Mouse (Mus musculus) adrenal gland (tissue): ENCODE measurements around the gene Crb2.

Source experiments
- intact Hi-C: fragments of 180-260 bp; cut with DNase I; formaldehyde crosslinking; loops from one replicate; pipeline ENCODE4 v1.15.1; 2025

Crb2 gene

DNA sequence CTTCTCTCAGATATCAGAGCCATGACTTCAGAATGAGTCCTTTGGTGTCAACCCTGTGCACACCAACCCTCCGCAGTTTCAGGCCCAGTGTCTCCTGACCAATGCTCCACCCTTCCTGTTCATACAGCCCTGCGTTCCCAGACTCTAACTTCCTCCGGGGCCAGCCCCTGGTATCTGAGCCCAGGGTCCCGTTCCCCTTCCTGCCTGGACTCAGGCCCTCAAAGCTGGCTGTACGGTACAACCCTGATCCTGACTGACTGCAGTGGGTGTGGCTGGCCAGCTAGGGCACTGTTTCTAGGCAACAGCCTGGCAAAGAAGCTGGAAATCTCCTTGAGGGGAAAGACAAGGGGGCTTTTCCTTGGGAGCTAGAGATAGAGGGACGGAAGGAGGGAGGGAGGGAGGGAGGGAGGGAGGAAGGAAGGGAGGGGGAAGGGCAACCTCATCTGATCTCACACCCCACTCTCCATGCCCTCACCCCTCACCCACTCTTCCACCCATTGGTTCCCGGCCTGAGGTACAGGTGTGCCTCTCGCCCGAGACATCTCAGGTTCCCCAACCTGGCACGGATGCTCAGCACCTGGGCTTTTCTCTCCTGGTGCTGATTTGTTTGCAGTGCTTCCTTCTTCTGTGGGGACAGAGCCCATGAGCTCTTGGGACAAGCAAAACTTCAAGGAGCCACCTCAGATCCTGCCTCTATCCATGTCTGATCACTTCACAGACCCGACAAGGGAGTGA, 9.9 kb upstream of the Crb2 start:
- intact Hi-C loops = no loop called here

DNA sequence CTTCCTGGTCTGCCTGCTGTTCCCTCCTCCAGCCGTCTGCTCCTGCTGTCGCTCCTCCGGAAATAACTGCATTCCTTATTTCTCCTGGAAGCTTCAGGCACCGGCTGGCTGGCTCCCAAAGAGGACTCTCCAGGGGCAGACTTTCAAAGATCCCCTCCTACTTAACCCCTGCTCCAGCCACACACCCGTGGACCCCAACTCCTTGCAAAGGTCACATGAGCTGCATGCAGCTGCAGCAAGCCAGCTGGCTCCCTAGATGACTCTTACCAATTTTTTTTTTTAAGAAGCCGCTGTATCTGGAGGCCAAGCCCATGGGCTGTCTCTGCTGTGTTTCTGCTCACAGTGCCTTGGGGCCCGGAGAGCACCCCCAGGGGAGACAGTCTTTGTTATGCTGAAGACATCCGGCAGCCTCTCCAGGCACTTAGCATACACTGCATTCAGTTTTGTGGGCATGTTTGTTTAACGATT, 8.9 kb upstream of the Crb2 start:
- intact Hi-C loops = no loop called here

DNA sequence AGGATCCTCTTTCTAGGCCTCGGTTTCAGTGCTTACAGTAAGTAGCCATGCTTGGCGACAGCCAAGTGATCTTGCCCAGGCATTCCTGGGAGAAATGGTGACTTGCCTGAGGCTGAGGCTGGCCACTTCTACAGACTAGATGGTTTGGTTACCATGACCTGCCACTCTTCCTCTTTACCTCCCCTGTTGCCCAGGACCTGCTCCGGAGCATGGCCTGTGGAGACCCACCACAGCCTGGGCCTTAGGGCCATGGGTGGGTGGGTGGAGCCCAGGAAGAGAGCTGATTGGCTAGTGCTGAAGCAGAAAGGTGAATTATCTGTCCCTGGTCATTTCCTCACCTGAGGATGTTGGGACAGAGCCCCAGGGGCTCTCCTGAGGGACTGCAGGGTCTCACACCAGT, 8.3 kb upstream of the Crb2 start:
- intact Hi-C loops = no loop called here

DNA sequence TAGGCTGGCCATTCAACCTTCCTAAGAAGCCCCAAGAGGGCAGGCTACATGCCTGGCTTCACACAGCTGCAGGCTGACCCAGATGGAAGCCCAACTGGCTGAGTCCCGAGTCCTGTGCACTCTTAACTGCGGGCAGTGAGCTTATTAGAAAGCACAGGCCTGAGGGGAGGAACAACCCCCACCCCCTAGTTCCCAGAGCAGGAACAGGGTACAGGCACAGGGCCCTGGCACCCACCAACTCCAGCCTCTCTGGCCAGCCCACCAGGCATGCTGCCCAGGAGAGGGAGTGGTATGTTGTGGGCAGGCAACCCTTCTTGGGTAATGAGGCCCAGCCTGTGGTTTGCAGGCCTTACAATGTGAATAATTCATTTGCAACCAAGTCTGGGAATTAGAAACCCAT, 7.1 kb upstream of the Crb2 start:
- intact Hi-C loops = no loop called here

DNA sequence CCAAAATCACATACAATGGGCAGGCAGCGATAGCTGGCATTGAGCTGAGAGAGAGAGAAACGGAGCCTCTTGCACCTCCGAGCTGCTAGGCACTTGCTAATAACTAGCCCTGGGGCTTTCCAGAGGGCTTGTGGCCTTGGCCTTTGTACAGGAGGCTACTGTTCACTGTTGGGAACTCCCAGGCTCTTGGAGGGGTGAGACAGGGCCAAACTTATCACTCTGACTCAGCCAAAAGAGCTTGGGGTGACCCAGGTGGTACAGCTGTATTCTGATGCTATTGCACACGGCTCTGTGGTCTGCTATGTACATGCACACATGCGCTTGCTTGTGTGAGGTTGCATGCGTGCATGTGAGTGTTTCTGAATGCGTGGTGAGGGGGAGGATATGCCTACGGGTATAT, 6.3 kb upstream of the Crb2 start:
- intact Hi-C loops = loop anchor here (10.0 kb wide), 1 partner anchor 205 kb away; no protein-coding TSS in a partner anchor

DNA sequence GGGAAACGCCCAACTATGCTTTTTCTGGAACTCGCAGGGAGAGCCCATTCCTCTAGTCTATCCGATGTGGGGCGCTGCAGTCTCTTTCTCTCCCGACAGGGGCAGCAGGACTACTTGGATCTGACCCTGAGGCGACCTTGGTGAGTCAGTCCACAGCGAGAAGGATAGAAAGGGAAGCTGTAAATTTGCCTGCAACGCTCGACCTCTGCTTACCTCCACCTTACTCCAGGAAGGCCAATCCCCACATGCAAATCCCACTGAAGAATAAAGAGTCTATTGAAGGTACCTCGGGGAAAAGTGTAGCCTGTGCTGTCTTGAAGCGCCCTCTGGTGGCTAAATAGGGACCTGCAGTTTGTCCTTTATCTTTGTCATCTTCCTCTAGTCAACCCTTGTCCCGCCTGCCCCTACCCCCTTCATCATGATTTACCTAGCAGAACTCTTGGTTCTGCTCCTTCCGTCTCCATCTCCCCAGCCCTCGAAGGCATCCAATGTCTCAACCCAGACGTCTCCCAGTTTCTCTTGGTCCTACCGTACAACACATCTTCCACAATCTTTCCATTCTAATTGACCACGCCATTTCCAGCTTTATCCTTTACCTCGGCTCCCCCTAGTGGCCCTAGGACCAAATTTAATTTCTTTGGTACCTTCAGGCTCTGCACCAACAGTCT, 4.3 kb upstream of the Crb2 start:
- intact Hi-C loops = loop anchor here (10.0 kb wide), 1 partner anchor 207 kb away; no protein-coding TSS in a partner anchor

DNA sequence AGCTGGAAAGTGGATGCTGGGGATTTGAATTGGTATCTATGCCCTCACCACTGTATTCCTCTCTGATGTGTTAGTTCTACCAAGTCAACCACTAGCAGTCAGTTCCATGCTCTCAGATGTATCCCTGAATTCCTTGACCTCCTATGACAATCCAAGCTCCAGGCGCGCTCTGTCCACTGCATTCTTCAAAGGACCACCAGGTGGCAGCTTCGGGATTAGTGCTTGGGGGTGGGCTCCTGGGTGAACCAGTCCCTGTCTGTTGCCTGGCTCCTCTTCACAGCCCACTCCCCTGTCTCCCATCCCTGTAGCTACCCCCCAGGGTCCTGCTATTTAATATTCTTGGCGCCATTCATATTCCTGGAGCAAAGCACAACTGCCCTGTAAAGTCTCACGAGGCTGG, 1.5 kb upstream of the Crb2 start:
- intact Hi-C loops = loop anchor here (2.0 to 10.0 kb wide), 2 partner anchors 28 to 210 kb away; no protein-coding TSS in a partner anchor

DNA sequence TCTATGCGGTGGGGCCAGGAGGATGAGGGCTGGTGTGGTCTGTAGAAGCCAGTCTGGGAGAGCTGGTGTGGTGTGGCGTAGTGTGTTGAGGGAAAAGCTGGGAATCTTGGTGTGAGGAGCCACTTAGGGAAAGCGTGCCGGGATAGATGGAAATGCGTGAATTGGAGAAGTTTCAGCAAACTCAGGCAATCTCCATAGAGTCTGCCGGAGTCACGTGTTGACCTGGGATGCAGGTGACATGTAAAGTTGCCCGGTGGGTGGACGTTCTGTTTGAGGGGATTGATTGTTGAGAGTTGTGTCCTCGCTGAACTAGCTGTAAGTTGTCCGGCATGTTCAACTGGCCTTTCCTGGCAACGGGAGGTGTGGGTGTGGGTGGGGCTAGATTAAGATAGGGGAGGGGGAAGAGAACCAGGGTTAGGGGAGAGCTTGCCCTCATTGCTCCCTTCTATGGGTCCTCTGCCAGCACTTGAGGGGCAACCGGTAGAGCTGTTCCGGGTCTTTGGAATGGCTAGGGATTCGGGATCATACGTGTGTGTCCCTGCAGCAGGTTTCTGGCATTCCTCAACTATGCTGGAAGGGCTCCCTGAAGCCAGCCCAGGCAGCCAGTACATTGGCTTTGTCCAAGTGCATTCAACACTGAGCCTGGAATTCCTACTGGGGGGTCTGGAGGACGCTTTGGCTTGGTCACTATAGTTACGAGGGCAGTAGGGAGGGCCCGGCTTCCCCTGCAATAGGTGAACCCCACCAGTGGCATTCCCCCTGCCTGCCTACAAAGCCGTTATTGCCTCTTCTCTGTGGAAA, 762 bp downstream of the Crb2 start:
- intact Hi-C loops = loop anchor here (10.0 kb wide), 1 partner anchor 212 kb away; no protein-coding TSS in a partner anchor

DNA sequence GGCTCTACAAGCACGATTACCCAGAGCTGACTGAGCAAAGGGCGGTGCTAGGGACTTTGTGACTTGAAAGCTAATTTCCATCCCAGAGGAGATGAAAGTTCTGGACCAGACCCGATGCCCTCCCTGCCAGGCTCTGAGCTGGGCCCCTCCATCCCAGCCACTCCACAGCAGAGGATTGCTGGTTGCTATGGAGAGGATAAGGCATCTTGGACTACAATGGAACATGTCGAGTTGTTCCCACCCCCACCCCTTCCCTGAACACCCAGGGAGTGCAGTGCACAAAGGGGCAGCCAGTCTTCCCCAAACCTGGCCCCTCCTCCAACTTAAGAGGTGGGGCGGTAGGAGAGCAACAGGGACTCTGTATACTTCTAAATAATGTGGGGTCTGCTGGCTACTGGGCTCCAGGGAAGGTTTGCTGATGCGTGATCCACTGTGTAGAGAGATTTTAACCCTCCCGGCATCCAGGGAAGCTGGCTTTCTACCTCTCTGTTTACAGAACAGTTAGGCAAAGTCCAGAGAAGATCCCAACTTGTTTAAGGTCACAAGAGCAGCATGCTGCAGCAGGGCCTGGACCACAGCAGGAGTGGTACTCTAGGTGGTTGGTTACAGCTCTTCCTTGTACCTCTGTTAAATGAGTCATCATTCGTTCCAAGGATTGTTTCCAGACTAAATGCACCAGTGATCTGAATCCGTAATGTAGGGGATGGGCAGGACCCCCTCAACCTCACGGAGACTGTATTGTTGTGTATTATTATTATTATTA, 2.1 kb downstream of the Crb2 start:
- intact Hi-C loops = loop anchor here (10.0 kb wide), 1 partner anchor 213 kb away; no protein-coding TSS in a partner anchor

DNA sequence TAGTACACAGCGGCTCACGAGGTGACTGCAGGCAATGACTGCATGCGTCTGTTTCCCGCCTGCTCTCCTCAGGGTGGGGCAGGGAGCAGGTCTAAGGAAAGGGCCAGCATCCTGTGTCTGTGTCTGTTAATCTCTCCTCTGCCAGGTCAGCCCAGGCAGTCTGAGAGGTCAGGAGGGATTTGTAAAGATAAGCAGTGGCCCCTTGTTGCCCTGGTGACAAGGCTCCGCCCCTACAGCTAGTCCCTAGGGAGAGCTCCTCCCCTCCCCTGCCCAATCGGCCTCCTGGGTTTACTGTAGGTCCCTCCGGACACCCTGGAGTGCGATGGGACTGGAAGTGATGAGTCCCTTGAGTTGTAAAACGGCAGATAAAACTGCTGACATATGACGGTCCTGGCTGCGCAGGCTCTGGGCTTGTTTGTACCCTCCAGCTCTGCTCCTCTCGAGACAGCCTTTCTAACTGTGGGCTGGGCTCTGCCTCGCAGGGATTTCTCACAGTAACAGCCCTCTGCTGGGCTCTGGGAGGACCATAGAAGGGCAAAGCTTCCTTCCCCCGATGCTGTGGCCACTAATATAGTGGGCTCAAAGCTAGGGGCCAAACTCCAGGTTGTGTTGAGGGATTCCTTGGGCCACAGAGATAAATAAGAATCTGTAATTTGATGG, 4.4 kb downstream of the Crb2 start:
- intact Hi-C loops = no loop called here

DNA sequence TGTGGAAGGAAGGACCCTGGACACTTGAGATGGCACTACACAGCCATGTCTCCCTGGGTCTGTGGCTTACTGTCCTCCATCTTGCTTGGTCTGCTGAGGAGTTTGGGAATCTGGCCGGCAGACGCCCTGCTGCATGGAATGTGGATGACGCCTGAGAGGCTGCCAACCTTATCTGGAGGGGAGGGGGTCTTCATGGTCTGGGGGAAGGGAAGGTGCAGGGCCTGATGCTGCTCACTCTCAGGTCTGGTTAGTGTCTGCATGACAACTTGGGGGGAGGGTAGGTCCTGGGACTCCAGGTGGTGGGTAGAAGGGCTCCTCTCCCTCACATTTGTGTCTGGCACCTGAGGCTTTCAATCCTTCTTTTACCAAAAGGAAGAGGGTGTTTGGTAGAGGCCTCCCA, 5.4 kb downstream of the Crb2 start:
- intact Hi-C loops = no loop called here

DNA sequence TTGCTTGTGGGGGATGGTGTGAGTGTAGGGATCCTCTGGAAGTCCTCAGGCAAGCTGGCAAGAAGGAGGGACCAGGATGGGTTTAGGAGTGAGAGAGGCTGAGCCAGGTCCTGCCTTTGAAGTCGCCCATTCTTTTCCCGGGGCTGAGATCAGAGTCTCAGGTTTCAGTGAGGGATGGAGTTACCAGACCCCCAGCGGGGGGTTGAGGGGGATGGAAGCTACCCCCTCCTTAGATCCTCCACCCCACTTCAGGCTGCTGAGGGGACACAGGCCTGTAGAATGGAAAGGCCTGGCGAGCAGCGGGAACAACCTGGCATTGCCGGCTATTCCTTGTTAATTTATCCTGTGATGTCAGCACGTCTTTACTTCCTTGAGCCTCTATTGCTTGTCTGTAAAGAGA, 6.0 kb downstream of the Crb2 start:
- intact Hi-C loops = no loop called here

DNA sequence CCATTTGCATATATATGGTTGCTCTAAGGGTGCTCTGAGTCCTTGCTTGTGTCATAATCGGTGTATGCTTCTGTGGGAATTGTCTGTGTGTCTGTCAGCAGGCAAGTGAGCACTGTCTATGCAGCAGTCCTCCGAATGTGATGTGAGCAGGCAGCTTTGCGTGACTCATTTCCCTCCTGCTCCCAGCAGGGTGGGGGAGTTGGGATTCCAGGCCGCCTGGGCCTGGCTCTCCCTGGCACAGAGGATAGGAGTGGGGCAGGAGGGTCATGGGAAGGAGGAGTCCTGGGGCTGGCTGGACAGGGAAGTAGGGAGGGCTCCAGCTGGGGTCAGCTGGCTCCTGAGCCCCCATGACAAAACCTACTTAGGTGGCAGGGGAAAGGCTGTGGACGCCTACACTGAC, 8.4 kb downstream of the Crb2 start:
- intact Hi-C loops = no loop called here

DNA sequence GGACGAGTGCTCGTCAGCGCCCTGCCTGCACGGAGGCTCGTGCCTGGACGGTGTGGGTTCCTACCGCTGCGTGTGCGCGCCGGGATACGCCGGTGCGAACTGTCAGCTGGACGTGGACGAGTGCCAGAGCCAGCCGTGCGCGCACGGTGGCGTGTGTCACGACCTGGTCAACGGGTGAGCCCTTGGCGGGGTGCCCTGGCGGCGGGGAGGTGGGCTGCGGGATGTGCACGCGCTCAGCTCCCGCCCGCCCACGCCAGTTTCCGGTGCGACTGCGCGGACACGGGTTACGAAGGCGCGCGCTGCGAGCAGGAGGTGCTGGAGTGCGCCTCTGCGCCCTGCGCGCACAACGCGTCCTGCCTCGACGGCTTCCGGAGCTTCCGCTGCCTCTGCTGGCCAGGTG, 10.4 kb downstream of the Crb2 start:
- intact Hi-C loops = no loop called here

DNA sequence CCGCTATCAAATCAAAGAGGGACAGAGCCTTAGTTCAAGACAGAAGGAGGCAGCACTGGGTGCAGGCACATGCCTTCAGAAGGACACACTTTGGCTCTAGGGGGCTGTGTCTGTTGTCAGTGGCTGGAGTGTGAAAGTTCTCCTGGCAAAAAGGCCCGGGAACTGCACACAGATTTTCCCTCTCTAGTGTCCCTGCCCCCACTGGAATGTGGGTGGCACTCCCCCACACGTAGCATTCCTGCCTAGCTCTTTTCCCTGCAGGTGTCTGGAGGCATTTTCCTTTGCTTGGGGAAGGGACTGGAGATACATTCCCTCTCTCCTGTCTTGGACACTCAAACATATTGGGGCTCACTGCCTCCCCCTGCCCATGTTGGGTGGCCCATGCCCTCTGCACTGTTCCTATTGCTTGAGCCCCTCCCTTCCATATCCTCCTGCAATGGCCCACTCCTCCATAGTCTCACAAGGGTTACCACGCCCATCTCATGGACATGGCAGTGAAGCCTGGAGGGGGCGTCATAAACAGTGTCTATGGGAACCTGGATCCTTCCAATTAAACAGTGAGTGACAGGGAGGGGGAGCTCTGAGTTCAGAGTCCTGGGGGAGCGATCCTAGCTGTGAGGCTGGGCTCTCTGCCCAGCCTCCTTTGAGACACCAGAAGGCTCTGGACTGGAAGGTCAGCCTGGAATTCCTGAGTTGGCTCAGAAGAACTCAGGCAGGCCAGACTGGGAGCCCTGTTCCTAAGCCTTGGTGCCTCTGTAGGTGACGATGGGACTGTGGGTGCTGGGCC, 12.3 kb downstream of the Crb2 start:
- intact Hi-C loops = no loop called here

DNA sequence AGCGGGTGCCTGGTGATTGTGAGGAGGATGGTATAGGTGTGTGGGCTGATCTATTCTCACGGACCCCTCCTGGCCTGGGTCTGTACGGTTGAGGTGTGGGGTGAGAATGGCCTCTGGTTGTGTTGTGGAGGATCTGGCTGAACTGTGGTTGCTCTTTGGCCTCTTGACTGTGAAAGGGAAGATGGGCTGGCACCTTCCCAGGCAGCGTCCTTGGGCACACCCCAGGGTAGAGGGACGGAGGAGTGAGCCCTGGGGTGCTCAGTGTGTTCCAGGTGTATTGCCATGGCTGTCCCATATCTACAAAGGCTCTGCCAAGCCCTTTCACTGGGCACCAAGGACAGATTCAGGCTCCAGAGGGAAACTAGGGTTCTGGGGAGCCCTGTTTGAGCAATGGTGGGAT, 13.0 kb downstream of the Crb2 start:
- intact Hi-C loops = no loop called here

DNA sequence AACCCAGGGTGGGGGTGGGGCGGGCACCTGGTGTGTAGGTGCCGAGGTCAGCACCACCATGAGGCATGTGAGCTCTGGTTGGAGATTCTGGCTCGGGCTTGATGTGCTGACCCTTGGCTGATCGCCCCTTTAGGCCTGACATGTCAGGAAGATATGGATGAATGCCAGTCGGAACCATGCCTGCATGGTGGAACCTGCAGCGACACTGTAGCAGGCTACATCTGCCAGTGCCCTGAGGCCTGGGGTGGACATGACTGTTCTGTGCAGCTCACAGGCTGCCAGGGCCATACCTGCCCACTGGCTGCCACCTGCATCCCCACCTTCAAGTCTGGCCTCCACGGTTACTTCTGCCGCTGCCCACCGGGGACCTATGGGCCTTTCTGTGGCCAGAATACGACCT, 13.9 kb downstream of the Crb2 start:
- intact Hi-C loops = no loop called here

DNA sequence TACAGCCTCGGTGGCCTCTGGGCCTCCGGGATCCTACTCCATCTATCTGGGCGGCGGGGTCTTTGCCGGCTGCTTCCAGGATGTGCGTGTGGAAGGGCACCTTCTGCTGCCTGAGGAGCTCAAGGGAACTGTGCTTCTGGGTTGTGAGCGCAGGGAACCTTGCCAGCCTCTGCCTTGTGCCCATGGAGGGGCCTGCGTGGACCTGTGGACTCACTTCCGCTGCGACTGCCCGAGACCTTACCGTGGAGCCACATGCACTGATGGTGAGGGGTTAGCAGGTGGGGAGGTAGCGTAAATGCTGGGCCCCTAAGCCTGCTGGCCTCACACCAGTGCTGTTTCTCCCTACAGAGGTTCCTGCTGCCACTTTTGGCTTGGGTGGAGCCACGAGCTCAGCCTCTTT, 14.7 kb downstream of the Crb2 start:
- intact Hi-C loops = no loop called here

DNA sequence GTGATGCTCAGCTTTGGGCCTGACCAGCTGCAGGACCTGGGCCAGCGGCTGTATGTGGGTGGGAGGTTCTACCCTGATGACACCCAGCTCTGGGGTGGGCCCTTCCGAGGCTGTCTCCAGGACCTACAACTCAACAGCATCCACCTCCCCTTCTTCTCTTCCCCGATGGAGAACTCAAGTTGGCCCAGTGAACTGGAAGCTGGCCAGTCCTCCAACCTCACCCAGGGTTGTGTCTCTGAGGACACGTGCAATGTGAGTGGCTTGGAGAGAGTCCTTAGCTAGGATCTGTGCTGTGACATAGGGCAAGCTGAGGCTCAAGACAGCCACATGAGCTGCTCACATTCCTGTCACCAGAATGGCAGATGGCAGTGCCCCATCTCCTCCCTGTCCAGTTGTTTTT, 15.3 kb downstream of the Crb2 start:
- intact Hi-C loops = no loop called here

DNA sequence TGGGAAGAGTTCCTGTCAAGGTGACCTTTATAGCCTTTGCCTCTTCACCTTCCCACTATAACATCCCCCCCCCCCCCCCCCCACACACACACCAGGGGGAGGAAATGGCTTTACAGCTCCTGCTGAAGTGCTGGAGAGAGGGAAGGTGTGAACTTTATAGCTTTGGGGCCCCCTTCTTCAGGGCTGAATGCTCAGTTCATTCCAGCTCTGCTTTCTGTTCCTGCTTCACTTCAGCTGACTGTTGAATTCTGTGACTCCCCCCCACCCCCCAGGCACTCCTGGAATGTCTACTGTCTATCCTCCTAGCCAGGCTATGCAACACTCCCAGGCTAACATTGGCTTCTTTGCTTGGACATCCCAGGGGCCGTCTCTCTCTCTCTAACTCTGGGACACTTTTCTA, 20.0 kb downstream of the Crb2 start:
- intact Hi-C loops = no loop called here
